Mouse (Mus musculus) heart, adult 2 months (tissue): ENCODE data around the gene Tbx1. TPM values are rescaled to one million over a fixed set of nuclear protein-coding genes. Genes with fewer than 3 reads are reported as not detected.

Experiments used
- DNase-seq, 2 experiments: peaks; one replicate each; pipeline ENCODE4 v3.0.0; 2021
- H3K27ac ChIP-seq: fragments of 200-600 bp; 2 replicates; pipeline ENCODE4 v1.8.1; 2022
- H3K27me3 ChIP-seq: fragments of 200-500 bp; 2 replicates; pipeline ENCODE4 v1.6.1; 2012; ENCODE audit warnings: mild to moderate bottlenecking, low read length, inconsistent platforms, mixed read lengths; ENCODE audit not compliant: control insufficient read depth, insufficient read depth
- H3K36me3 ChIP-seq: fragments of 200-500 bp; 2 replicates; pipeline ENCODE4 v1.6.1; 2012; ENCODE audit warnings: low read length, inconsistent platforms; ENCODE audit not compliant: control insufficient read depth, insufficient read depth
- H3K4me1 ChIP-seq: fragments of 200-500 bp; 2 replicates; pipeline ENCODE4 v1.6.1; 2011; ENCODE audit warnings: low read length; ENCODE audit not compliant: control insufficient read depth, insufficient read depth
- H3K4me3 ChIP-seq: fragments of 200-600 bp; 2 replicates; pipeline ENCODE4 v1.8.1; 2022
- H3K79me2 ChIP-seq: fragments of 200-500 bp; replicated peaks from 2 replicates; pipeline ENCODE4 v1.6.1; 2012; ENCODE audit warnings: mild to moderate bottlenecking, inconsistent platforms, low read length, moderate library complexity, mixed read lengths; ENCODE audit not compliant: control insufficient read depth, insufficient read depth
- H3K9ac ChIP-seq: fragments of 200-500 bp; 2 replicates; pipeline ENCODE4 v1.6.1; 2012; ENCODE audit warnings: low read depth, mild to moderate bottlenecking, control low read depth, inconsistent platforms, low read length, mixed read lengths
- CTCF ChIP-seq: fragments of 200-600 bp; IDR thresholded peaks from 2 replicates; pipeline ENCODE4 v1.8.1; 2022; ENCODE audit warnings: antibody characterized with exemption, mild to moderate bottlenecking, moderate library complexity
- EP300 ChIP-seq: fragments of 200-500 bp; IDR thresholded peaks from 2 replicates; pipeline ENCODE4 v1.6.1; 2011; ENCODE audit warnings: low read depth, low read length, control low read depth; ENCODE audit not compliant: insufficient read depth
- POLR2A ChIP-seq: fragments of 200-500 bp; IDR thresholded peaks from 2 replicates; pipeline ENCODE4 v1.6.1; 2011; ENCODE audit warnings: mild to moderate bottlenecking, low read depth, low read length, control low read depth; ENCODE audit not compliant: insufficient read depth
- WGBS: fragments of 180-500 bp; shearing (Covaris S2); methylation state at CpG from one replicate; pipeline ENCODE4 v1.1.7; 2018; 5-methylcytosine and 5-hydroxymethylcytosine counted together
- intact Hi-C: fragments of 180-260 bp; cut with DNase I; formaldehyde crosslinking; loops from one replicate; pipeline ENCODE4 v1.15.1; 2025
- polyA plus RNA-seq: library from polyadenylated mRNA; depleted of rRNA; stranded (reverse); fragments of >200 nt; gene quantifications from 2 replicates; pipeline ENCODE4 v1.2.3, GENCODE M21; 2012
- total RNA-seq, 2 experiments: library from RNA; stranded (reverse); gene quantifications; 2 replicates each; pipeline ENCODE4 v1.2.3; 2021

The Tbx1 gene
- total and polyA plus RNA-seq, 3 experiments: 0.68 to 1.3 (median 1.1) TPM

GRCm38 (mm10) chr16:18588738-18589055 lies 1.8 kb downstream of the Tbx1 start:
- intact Hi-C loops: no loop called here
- Histone ChIP-seq H3K4me3 (no peak overlapping the region), H3K27ac (no peak overlapping the region), H3K9ac (no peak overlapping the region), H3K27me3 (peaks cover 31% of the 10 kb centered on the region), H3K79me2 (no peaks in the 10 kb centered on the region), H3K4me1 (no peaks in the 10 kb centered on the region; the same call in 1 of the 2 replicates), H3K36me3 (no peaks in the 10 kb centered on the region)
- TF ChIP-seq EP300 (no peak), POLR2A (no peak), CTCF (no peak)
- no peak for DNase-seq
- WGBS: 37% methylated on average over 31 of the region's 31 CpGs

- Histone ChIP-seq H3K27me3 (peaks cover 31% of the 10 kb centered on the region), H3K27ac (no peak overlapping the region), H3K9ac (no peak overlapping the region), H3K79me2 (no peaks in the 10 kb centered on the region), H3K4me3 (no peak overlapping the region), H3K4me1 (no peaks in the 10 kb centered on the region; the same call in 1 of the 2 replicates), H3K36me3 (no peaks in the 10 kb centered on the region)
- TF ChIP-seq CTCF: no peak
- 13% methylated on average over 57 of the region's 57 CpGs for WGBS
- no peak for DNase-seq
- intact Hi-C loops: no loop called here
Measured at GRCm38 (mm10) chr16:18587847-18588737, 2.4 kb downstream of the Tbx1 start.

- intact Hi-C loops: no loop called here
- no peak for DNase-seq
- Histone ChIP-seq H3K4me3 (peak overlapping the region; percentile 35; the same call in 1 of the 2 replicates), H3K27ac (no peak overlapping the region), H3K9ac (peak overlapping the region; percentile 49), H3K79me2 (no peaks in the 10 kb centered on the region), H3K36me3 (no peaks in the 10 kb centered on the region), H3K27me3 (peaks cover 41% of the 10 kb centered on the region), H3K4me1 (no peaks in the 10 kb centered on the region; the same call in 1 of the 2 replicates)
- TF ChIP-seq EP300 (no peak), CTCF (no peak), POLR2A (no peak)
- 7% methylated on average over 32 of the region's 62 CpGs for WGBS
Measured at GRCm38 (mm10) chr16:18586906-18587546, 3.4 kb downstream of the Tbx1 start.

GRCm38 (mm10) chr16:18586076-18586905 lies 4.2 kb downstream of the Tbx1 start:
- H3K9ac ChIP-seq: peak overlapping the region; percentile 49

GRCm38 (mm10) chr16:18585676-18586075 lies 4.8 kb downstream of the Tbx1 start:
- peaks cover 43% of the 10 kb centered on the region for H3K27me3 ChIP-seq
- peaks cover 2% of the 10 kb centered on the region; the same call in 1 of the 2 replicates for H3K4me1 ChIP-seq
- H3K36me3 ChIP-seq: no peaks in the 10 kb centered on the region
- TF ChIP-seq CTCF: no peak
- no peak for TF ChIP-seq EP300
- no peak for TF ChIP-seq POLR2A
- H3K9ac ChIP-seq: no peak overlapping the region
- no peak overlapping the region for H3K27ac ChIP-seq
- intact Hi-C loops: no loop called here
- DNase-seq: no peak
- H3K4me3 ChIP-seq: no peak overlapping the region
- WGBS: 63% methylated on average over 10 of the region's 10 CpGs
- H3K79me2 ChIP-seq: no peaks in the 10 kb centered on the region

More at GRCm38 (mm10) chr16:18586076-18586905, 4.2 kb downstream of the Tbx1 start:
- H3K4me1 ChIP-seq: no peaks in the 10 kb centered on the region
- 11% methylated on average over 82 of the region's 83 CpGs for WGBS
- TF ChIP-seq POLR2A: no peak
- no peak for TF ChIP-seq CTCF
- no peak for TF ChIP-seq EP300
- intact Hi-C loops: no loop called here
- H3K36me3 ChIP-seq: no peaks in the 10 kb centered on the region
- no peak for DNase-seq
- no peaks in the 10 kb centered on the region for H3K79me2 ChIP-seq
- peaks cover 41% of the 10 kb centered on the region for H3K27me3 ChIP-seq
- H3K27ac ChIP-seq: no peak overlapping the region
- peak overlapping the region; percentile 35; the same call in 1 of the 2 replicates for H3K4me3 ChIP-seq
